Comparison of ENCODE assay signal across 8 mouse cellular contexts in genomic region chr13:6251025-6251862, GRCm38 (mm10).
A peak's percentile ranks its signal among the peaks of the same experiment; 100 is the strongest.
DNase-seq lines count a peak whose midpoint lies in the region; ATAC-seq and TF ChIP-seq lines count a peak whose summit lies in the region.
"Had no signal": no experiment of that assay in that cellular context is flagged by ENCODE, and none has a peak within 500 bp of the region (broad histone marks: within the 10 kb centered on the region; RNA-seq: fewer than 3 reads in every experiment).

No protein-coding gene starts in this region.

- no peak for TF ChIP-seq CTCF in lung, adult 2 months (IDR thresholded peaks at IDR 0.05; ENCODE audit: insufficient read depth, low read length)
- no peak for TF ChIP-seq CTCF in forebrain, postnatal 0 days (IDR thresholded peaks at IDR 0.05; ENCODE audit: low read depth)

- H3K9me3 ChIP-seq in lung, embryonic 16.5 days (ENCODE audit: control insufficient read depth, low read length) = no peaks in the 10 kb centered on the region
- H3K9me3 ChIP-seq in forebrain, postnatal 0 days (ENCODE audit: low read length) = no peaks in the 10 kb centered on the region
- H3K9me3 ChIP-seq in intestine, embryonic 15.5 days = no peaks in the 10 kb centered on the region
- no peaks in the 10 kb centered on the region for H3K9me3 ChIP-seq in stomach, embryonic 16.5 days (replicated peaks; ENCODE audit: control insufficient read depth, low read length)
- H3K9me3 ChIP-seq: embryonic facial prominence, embryonic 12.5 days had no signal

- 45% methylated on average over 4 of the region's 4 CpGs for WGBS in lung, embryonic 16.5 days
- WGBS in lung, adult 2 months = 42% methylated on average over 4 of the region's 4 CpGs
- 22% methylated on average over 4 of the region's 4 CpGs for WGBS in forebrain, postnatal 0 days
- WGBS in intestine, embryonic 15.5 days = 57% methylated on average over 4 of the region's 4 CpGs
- 63% methylated on average over 4 of the region's 4 CpGs for WGBS in stomach, embryonic 16.5 days

- no peaks in the 10 kb centered on the region for H3K36me3 ChIP-seq in lung, embryonic 16.5 days (ENCODE audit: control insufficient read depth, insufficient read depth, low read length)
- H3K36me3 ChIP-seq in forebrain, postnatal 0 days (ENCODE audit: insufficient read depth) = no peaks in the 10 kb centered on the region
- H3K36me3 ChIP-seq in intestine, embryonic 15.5 days = no peaks in the 10 kb centered on the region
- no peaks in the 10 kb centered on the region for H3K36me3 ChIP-seq in stomach, embryonic 16.5 days (ENCODE audit: control insufficient read depth, insufficient read depth, low read length)
- H3K36me3 ChIP-seq: embryonic facial prominence, embryonic 12.5 days had no signal

- TF ChIP-seq POLR2A in lung, adult 2 months (IDR thresholded peaks at IDR 0.05; ENCODE audit: borderline replicate concordance, extremely low read depth, low read depth, low read length) = no peak

- peak; percentile 89 for ATAC-seq in lung, embryonic 16.5 days (ENCODE audit: low read depth)
- ATAC-seq in forebrain, postnatal 0 days = peak; percentile 91
- peak; percentile 87 for ATAC-seq in intestine, embryonic 15.5 days
- peak; percentile 71; the same call in 1 of the 2 replicates for ATAC-seq in stomach, embryonic 16.5 days (ENCODE audit: insufficient read depth, low FRiP score)
- ATAC-seq in inflammation-experienced regulatory T-cells, adult 6 months = no peak

- H3K4me2 ChIP-seq in lung, embryonic 16.5 days (ENCODE audit: low read depth, low read length) = no peak overlapping the region
- no peak overlapping the region for H3K4me2 ChIP-seq in forebrain, postnatal 0 days (ENCODE audit: low read depth)
- H3K4me2 ChIP-seq in intestine, embryonic 15.5 days (replicated peaks) = no peak overlapping the region
- no peak overlapping the region for H3K4me2 ChIP-seq in stomach, embryonic 16.5 days (ENCODE audit: low read depth, low read length)
- H3K4me2 ChIP-seq: embryonic facial prominence, embryonic 12.5 days had no signal

- H3K4me3 ChIP-seq in lung, embryonic 16.5 days (ENCODE audit: low read length) = no peak overlapping the region
- H3K4me3 ChIP-seq in lung, adult 2 months (replicated peaks; ENCODE audit: extremely low read depth, low read depth, low read length) = no peak overlapping the region
- H3K4me3 ChIP-seq in forebrain, postnatal 0 days (ENCODE audit: low read depth, low read length) = no peak overlapping the region
- H3K4me3 ChIP-seq in intestine, embryonic 15.5 days (replicated peaks) = no peak overlapping the region
- H3K4me3 ChIP-seq in stomach, embryonic 16.5 days (replicated peaks; ENCODE audit: low read length) = no peak overlapping the region
- H3K4me3 ChIP-seq: embryonic facial prominence, embryonic 12.5 days had no signal

- peaks cover 2% of the 10 kb centered on the region; the same call in 1 of the 2 replicates for H3K4me1 ChIP-seq in lung, embryonic 16.5 days (replicated peaks; ENCODE audit: control insufficient read depth, insufficient read depth, low read length)
- peaks cover 4% of the 10 kb centered on the region; the same call in 1 of the 2 replicates for H3K4me1 ChIP-seq in lung, adult 2 months (ENCODE audit: control insufficient read depth, insufficient read depth, low read length)
- peaks cover 5% of the 10 kb centered on the region; the same call in 1 of the 2 replicates for H3K4me1 ChIP-seq in forebrain, postnatal 0 days (ENCODE audit: insufficient read depth)
- H3K4me1 ChIP-seq in intestine, embryonic 15.5 days (replicated peaks) = no peaks in the 10 kb centered on the region
- no peaks in the 10 kb centered on the region for H3K4me1 ChIP-seq in stomach, embryonic 16.5 days (ENCODE audit: control insufficient read depth, insufficient read depth, low read length)

- no peak for DNase-seq in lung, adult 2 months
- DNase-seq in forebrain, postnatal 0 days = peak; percentile 54
- DNase-seq in spleen, adult 18-20 months = no peak

- H3K9ac ChIP-seq in lung, embryonic 16.5 days (ENCODE audit: low read length) = no peak overlapping the region
- no peak overlapping the region for H3K9ac ChIP-seq in forebrain, postnatal 0 days
- no peak overlapping the region for H3K9ac ChIP-seq in intestine, embryonic 15.5 days
- no peak overlapping the region for H3K9ac ChIP-seq in stomach, embryonic 16.5 days (ENCODE audit: low read length)
- H3K9ac ChIP-seq: embryonic facial prominence, embryonic 12.5 days had no signal

- peak overlapping the region; percentile 5 for H3K27ac ChIP-seq in lung, embryonic 16.5 days (ENCODE audit: low read length)
- H3K27ac ChIP-seq in forebrain, postnatal 0 days (ENCODE audit: low read depth, low read length) = no peak overlapping the region
- no peak overlapping the region; the same call in 1 of the 2 replicates for H3K27ac ChIP-seq in intestine, embryonic 15.5 days
- peak overlapping the region; percentile 36; the same call in 1 of the 2 replicates for H3K27ac ChIP-seq in stomach, embryonic 16.5 days (ENCODE audit: low read length)
- H3K27ac ChIP-seq: embryonic facial prominence, embryonic 12.5 days had no signal

- H3K27me3 ChIP-seq in lung, embryonic 16.5 days (ENCODE audit: control insufficient read depth, insufficient read depth, low read depth, low read length) = no peaks in the 10 kb centered on the region
- H3K27me3 ChIP-seq in forebrain, postnatal 0 days (ENCODE audit: insufficient read depth, low read length) = no peaks in the 10 kb centered on the region
- no peaks in the 10 kb centered on the region for H3K27me3 ChIP-seq in intestine, embryonic 15.5 days (replicated peaks)
- H3K27me3 ChIP-seq in stomach, embryonic 16.5 days (ENCODE audit: control insufficient read depth, insufficient read depth, low read length) = no peaks in the 10 kb centered on the region
- H3K27me3 ChIP-seq: embryonic facial prominence, embryonic 12.5 days had no signal

Comparison
In these comparisons a context has a peak if more than half of its experiments do, and no peak if none do; other contexts are left out.
1. H3K27ac ChIP-seq: peak in lung, embryonic 16.5 days (single experiment) and stomach, embryonic 16.5 days (single experiment); none in forebrain, postnatal 0 days (single experiment) and intestine, embryonic 15.5 days (single experiment).